Mouse (Mus musculus): ENCODE measurements around the gene Tmem17. TPM values are rescaled to one million over a fixed set of nuclear protein-coding genes. Genes with fewer than 3 reads are reported as not detected.

Tmem17 gene
- 0.55 TPM for polyA plus RNA-seq (2017; shearing (Covaris generic))

GRCm38 (mm10) chr11:22512038-22513001 lies at the start of gene Tmem17:
Gene Tmem17, plus strand, starts transcription at chr11:22512088.

Other genes starting within 250 kb of the Tmem17 start
- gene Ehbp1, start 169.8 kb upstream of the Tmem17 start, polyA plus RNA-seq (2017; shearing (Covaris generic)), result 5.3 TPM

Measured in effector memory CD4-positive, alpha-beta T cell, adult 5 months (primary cell).